Mouse (Mus musculus) CD4-positive, CD25-positive, alpha-beta regulatory T cell (primary cell): ENCODE data around the gene Hemk1. TPM values are rescaled to one million over a fixed set of nuclear protein-coding genes. Genes with fewer than 3 reads are reported as not detected.

Experiments used
- polyA plus RNA-seq: library from polyadenylated mRNA; unstranded; fragments of 100-300 nt; shearing (Covaris generic); gene quantifications from one replicate; pipeline ENCODE4 v1.2.1, GENCODE M21; 2017

Hemk1 gene
- polyA plus RNA-seq = 29.1 TPM

DNA sequence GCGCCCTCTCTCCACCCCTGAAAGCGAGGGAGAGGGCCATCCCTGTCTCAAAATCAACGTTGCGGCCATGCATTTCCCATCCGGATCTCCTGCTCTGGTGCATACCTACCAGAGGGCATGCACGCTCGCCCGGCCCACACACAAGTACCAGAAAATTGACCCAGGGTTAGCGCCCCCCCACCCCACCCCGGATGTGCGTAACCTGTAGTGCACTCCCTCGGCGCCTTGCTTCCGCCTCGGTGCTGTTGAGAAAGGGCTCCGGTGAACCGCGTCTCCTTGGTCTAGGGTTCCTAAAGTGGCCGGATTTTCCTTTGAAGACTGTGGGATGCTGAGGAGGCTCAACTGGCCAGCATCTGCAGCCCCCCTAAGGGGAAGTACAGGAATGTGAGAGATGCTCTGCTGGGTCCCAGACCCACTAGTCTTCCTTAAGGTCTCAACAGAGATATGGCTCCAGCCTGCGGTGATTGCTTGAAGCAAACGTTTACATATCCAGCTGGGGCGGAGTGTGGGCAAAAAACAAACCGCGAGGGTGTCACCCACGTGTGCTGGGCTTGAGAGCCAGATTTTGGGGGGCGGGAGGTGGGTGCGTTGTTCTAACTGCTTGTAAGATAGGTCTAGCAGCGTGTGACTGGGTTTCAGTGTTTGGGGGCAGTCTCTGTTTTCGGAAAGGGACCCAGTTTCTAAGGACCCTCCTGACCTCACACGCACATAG lies at the start of gene Hemk1:
TSS of gene Hemk1 (minus strand) at position 179 of the 712 bp plus-strand sequence.

DNA sequence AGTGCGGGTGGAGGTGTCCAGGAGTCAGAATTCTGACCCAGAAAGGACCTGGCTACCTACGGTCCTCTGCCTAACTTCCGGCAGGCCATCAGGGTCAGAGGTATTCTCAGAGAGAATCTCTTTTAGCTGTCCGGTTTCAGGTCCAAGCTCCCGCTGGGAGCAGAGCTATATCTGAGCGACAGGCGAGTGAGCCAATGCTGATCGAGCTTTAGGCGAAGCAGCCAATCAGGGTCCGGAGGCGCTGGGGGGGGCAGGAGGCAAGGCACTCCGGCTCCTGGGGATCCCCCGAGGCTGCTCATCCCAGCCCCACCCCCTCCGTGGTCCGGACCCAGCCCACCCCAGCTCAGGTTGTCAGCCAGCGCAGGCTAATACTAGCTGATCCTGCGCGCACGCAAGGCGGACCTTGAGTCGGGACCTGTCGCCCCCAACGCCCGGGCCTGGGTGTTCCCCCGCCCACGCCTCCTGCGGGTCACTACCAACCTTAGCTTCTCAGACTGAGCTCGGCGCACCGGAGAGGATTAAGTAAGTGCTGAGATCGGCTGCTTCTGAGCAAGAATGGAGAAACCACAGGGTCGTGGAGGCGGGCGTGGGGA lies 2.2 kb upstream of the Hemk1 start, which contains the start of gene 6430571L13Rik:
TSS of gene 6430571L13Rik (plus strand) at position 336 of the 593 bp plus-strand sequence.

GRCm38 (mm10) chr9:107296016-107296040 lies 42.3 kb downstream of the Hemk1 start, which contains the start of gene Cish:
Gene Cish (plus strand): TSS chr9:107296026.

DNA sequence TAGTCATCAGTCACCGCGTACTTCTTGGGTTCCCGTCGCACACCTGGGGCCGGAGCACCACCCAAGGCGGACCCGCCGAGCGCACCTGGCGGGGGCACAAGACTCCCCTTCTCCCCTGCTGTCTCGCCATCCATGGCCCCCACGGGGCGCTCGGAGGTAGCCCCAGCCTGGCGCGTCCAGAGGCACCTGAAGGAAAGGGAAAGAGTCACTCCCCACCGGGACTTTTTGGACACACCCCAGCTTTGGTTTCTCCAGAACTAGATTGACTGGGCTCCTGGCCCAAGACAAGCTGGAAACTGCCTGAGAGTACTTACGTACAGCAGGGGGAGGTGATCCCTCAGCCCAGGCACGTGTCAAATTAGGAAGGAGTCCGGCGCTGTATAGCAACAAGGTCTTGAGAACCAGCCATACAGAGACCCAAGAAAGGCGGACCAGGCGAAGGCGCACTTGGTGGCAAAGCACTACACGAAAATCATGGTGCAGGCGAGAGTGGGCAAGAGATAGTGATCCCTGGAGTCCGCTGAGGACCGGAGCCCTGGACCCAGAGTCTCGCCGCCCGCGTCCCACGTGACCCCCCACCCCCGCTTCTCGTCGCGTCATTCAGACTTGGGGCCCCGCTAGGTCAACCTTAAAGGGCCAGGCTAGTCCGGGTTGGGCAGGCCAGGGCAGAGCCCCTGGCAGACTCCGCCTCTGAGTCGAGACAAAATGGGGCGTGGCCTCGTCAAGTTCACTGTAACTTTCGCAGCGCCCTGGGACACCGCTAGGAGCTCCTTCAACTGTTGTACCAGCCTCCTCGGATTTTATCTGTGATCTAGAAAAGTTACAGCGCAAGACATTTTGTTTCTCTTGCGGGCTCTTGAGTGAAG lies 48.7 kb downstream of the Hemk1 start, which contains the start of gene Mapkapk3:
TSS of gene Mapkapk3 (minus strand) at position 667 of the 866 bp plus-strand sequence.

Other genes starting within 250 kb of the Hemk1 start
- 0.16 TPM for gene Dock3, start 106.4 kb downstream of the Hemk1 start, polyA plus RNA-seq
- 120 TPM for gene Mapkapk3, start 48.5 kb downstream of the Hemk1 start, polyA plus RNA-seq
- gene Cish, start 42.3 kb downstream of the Hemk1 start, polyA plus RNA-seq = 262 TPM
- 2.8 TPM for gene 6430571L13Rik, start 2.3 kb upstream of the Hemk1 start, polyA plus RNA-seq
- gene Cacna2d2, start 61.3 kb upstream of the Hemk1 start, polyA plus RNA-seq = 0.56 TPM
- gene Tmem115, start 195.6 kb upstream of the Hemk1 start, polyA plus RNA-seq = 45.2 TPM
- gene Cyb561d2, start 203.8 kb upstream of the Hemk1 start, polyA plus RNA-seq = 63.1 TPM
- gene Nprl2, start 203.9 kb upstream of the Hemk1 start, polyA plus RNA-seq = 57.9 TPM
- gene Zmynd10, start 208.9 kb upstream of the Hemk1 start, polyA plus RNA-seq = 5.0 TPM
- gene Rassf1, start 213.2 kb upstream of the Hemk1 start, polyA plus RNA-seq = 86.1 TPM
- gene Tusc2, start 224.9 kb upstream of the Hemk1 start, polyA plus RNA-seq = 56.9 TPM
- gene Hyal2, start 229.6 kb upstream of the Hemk1 start, polyA plus RNA-seq = 12.2 TPM
- 5.1 TPM for gene Hyal1, start 238.6 kb upstream of the Hemk1 start, polyA plus RNA-seq
- gene Naa80, start 240.5 kb upstream of the Hemk1 start, polyA plus RNA-seq = 19.3 TPM
- 0.67 TPM for gene Hyal3, start 242.5 kb upstream of the Hemk1 start, polyA plus RNA-seq
- gene Ifrd2, start 249.3 kb upstream of the Hemk1 start, polyA plus RNA-seq = 25.6 TPM